Mouse (Mus musculus) yolk sac, embryonic 10.5 days (tissue): Measurements from ENCODE around the gene Tm9sf3.

Experiments used
- DNase-seq: peaks from one replicate; pipeline ENCODE4 v3.0.0-alpha.2; 2017; ENCODE audit warnings: low spot score

Tm9sf3 gene

GRCm38 (mm10) chr19:41262712-41263629, 826 bp downstream of the Tm9sf3 start:
- DNase-seq = peak; percentile 73

DNA sequence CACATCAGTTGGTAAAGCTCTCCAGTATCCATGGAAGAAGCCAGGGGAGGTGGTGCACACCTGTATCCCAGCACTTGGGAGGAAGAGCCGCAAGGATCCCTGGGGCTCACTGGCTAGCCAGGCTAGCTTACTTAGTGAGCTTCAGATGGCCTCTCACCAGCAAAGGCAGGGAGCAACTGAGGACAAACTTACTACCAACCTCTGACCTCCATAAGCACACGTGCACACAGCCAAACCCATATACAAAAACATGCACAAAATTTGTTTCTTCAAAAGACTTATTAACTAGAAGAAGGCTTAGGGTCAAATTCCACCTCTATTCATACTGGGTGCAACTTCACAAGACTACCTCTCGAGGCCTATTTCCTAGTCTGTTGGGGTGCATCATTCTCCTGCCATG, 3.1 kb downstream of the Tm9sf3 start:
- DNase-seq = peak; percentile 21

DNA sequence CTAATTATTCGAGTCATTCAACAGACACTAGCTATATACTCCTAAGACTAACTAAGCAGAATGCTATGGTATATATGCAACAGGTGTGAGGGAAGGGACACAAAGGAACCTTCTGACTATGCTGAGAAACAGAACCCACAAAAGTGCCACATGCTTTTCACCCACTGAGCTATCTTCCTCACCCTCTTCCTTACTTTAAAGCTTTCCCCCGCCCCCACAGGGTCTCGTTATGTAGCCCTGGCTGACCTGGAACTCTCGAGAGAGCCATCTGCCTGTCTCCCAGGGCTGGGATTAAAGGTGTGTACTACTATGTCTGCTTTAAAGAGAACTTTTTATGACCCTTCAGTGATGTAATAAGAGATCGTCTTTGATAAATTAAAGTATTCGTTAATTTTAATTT, 4.5 kb downstream of the Tm9sf3 start:
- DNase-seq = no peak

DNA sequence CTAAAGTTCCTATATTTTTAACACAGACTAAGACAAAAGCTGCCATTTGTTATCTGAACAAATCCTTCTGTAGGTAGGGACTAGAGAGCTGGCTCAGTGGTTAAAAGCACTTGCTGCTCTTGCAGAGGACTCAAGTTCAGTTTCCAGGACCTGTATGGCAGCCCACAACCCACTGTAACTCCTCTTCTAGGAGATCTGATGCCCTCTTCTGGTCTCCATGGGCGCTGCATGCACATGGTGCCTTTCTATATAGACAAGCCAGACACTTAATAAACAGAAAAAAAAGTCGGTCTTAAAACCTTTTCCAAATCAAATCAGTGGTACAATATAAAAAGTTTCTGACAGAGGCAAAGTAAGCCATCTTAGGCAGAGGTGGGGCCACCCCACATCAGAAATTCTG, 5.1 kb downstream of the Tm9sf3 start:
- peak; percentile 25 for DNase-seq

GRCm38 (mm10) chr19:41254584-41254983, 9.2 kb downstream of the Tm9sf3 start:
- DNase-seq = no peak

DNA sequence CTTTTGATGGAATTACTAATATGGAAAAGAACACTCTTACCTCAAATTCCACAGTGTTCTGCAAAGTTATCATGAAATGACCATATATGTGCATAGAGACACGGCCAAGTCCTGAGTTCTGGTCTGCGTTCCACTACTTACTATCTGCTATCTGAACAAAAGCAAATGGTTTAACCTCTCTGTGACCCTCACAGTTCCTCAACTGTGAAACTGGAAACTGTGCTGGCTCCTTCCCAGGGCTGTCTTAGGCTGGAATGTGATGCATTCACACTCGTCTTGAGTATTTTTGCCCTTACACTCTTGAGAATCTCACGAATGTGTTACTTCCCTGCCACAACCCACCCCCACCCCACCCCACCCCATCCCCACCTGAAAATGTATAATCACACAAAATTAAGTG, 14.8 kb downstream of the Tm9sf3 start:
- no peak for DNase-seq

- no peak for DNase-seq
These were observed 15.5 kb downstream of the Tm9sf3 start for GRCm38 (mm10) chr19:41248271-41248670.

GRCm38 (mm10) chr19:41246271-41246670, 17.5 kb downstream of the Tm9sf3 start:
- DNase-seq = no peak

DNA sequence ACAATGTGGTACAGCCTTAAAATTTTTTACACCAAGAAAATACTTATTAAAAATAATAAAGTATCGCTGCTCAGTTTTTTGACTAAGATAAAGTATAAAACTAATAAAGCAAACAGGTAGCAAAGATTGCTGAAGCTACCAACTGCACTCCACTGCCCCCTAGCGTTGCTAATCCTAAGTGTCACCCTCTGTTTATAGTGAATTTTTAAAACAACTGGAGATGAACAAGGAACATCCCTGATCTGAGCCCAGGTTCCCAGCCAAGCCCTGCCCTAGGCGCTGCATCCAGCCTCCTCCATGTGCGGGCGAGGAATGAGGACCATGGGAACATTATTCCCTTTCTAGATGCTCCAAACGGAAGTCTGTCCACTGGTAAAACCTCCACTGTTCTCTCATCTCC, 19.2 kb downstream of the Tm9sf3 start:
- peak; percentile 9 for DNase-seq

GRCm38 (mm10) chr19:41241997-41242396, 21.8 kb downstream of the Tm9sf3 start:
- DNase-seq = no peak

DNA sequence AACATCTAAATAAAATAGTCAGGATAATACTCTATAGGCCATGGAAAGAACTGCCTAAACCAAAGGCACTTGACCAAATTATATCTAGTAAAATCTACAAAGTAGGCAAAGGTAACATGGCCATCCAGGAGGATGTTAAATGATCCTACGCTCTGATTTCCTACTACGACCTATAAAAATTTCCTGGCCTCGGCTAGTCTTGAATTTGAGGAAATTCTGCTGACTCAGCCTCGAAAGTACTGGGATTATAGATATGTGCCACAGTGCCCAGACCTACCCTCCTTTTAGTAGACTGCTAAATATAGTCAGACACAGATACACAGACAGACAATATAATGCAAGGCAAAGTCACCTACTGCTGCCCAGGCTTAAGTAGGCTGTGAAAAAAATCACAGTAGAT, 30.1 kb downstream of the Tm9sf3 start:
- no peak for DNase-seq

GRCm38 (mm10) chr19:41208326-41208725, 55.5 kb downstream of the Tm9sf3 start:
- DNase-seq = no peak

DNA sequence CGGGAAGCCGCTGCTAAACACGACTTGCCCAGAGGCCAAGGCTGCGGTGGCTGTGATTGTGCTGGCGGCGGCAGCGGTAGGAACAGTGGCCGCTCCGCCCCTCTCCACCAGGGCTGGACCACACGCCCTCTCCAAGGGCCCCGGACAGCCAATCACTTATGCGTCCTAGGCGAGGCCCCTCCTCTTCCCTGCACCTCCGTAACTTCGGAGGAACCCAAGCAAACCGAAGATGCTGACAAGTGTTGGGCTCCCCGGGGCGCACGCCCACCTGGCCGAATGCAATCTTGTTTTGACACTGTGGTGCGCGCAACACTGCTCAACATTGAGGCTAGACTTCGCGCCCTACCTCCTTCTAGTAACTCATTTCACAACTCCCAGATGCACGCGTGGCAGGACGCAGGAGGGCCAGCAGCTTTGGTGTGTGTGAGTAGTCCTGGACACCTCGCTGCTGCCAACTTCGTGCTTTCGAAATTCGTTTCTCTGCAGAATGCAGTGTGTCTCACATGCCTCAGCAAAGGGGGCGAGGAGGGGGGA, 56.9 kb downstream of the Tm9sf3 start, which contains the start of gene Tll2:
TSS of gene Tll2 (minus strand) at position 25 of the 534 bp plus-strand sequence.
- peak; percentile 63 for DNase-seq

DNA sequence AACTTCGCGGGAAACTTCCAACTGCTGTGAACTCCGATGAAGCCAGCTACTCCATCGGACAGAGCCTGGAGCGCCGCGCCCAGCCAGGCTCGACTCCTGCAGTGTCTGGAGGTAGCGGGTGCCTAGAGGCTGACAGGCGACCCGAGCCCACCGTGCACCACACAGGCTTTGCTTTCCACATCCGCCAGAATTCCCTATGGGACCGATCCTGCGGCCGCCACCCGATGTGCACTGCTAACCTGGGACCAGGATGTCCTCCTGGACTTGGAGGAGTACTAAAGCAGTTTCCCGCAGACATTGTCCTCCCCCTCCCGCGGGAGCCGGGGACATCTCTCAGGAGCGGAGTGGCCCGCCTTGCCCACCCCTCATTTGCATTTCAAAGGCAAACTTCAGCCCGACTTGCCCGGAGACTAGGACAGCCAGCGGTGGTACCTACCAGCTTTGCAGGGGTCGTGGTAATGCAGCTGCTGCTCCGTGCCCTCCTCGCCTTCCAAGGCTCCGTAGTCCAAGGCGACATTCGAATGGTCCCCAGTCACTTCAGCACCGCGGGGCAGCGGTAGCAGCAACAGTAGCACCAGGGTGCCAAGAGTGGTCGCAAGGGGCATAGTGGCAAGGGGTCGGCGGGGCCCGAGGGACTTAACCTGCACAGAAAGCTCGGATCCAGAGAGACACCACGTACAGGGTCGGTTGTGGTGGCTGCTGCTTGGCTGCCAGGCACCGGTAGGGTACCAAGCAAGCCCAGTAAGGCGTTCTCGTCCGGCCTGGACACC, 57.6 kb downstream of the Tm9sf3 start:
- DNase-seq = no peak

GRCm38 (mm10) chr19:41204159-41205081, 59.4 kb downstream of the Tm9sf3 start:
- no peak for DNase-seq

GRCm38 (mm10) chr19:41197606-41198005, 66.2 kb downstream of the Tm9sf3 start:
- DNase-seq = no peak

DNA sequence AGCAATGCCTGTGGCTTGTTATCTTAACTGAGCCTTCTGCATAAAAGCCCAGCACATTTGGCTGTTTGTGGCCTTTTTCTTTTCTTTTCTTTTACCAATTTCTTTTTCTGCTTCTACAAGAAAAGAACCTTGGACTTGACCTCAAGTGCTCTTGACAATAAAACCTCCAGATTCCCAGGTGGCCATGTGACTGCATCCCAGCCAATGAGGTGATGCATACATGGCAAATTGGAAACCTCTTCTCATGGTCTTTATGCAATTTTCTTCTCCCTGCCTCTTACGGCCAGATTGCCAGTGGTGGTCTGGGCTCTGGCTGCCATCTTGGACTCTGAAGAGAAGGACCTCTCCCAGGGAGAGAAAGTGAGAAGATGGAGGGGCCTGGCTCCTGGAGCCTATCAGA, 70.4 kb downstream of the Tm9sf3 start:
- DNase-seq = no peak

DNA sequence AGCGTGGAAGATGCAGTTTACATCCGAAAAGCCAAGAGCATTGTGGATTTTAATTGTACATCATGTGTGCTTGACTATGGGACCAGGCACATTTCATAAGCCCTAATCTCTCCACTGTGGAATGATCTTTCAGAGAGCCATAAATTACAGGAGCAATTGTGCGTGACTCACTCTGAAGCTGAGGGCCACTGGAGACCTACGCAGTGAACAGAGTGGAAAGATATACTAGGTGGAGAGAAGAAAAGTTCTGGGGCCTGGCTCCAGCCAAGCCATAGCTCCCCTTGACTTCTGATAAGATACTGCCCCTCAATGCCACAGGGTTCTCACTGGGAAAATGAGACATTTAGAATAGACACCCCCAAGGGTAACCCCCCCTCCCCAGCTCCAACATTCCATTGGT, 70.8 kb downstream of the Tm9sf3 start:
- no peak for DNase-seq

- DNase-seq = no peak
These were observed 72.1 kb downstream of the Tm9sf3 start for GRCm38 (mm10) chr19:41191724-41192123.

DNA sequence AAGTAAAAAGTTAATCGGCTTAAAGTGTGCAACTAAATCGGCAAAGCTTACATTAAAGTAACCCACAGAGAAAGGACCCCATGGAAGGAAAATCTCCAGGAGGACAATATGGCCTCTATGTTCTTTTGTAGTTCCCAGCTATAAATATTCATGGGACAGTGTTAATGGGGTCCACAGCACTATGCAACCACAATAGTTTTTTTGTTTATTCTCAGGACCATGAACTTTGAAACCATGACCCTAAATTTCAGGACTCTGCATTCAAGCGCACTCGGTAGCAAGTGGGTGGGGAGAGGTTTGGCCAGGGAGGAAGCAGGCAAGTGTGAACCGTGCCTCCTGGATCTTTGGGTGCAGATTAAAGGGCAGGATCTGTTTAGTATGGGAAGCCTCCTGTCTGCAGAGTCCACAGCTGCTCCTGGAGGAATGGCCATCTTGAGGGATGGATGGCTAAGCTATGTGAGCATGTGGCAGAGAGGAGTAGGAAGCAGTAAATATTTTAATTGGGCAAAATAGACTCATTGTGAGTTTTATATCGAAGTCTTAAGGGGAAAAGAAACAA, 72.8 kb downstream of the Tm9sf3 start:
- DNase-seq = no peak

- no peak for DNase-seq
These were observed 86.5 kb downstream of the Tm9sf3 start for GRCm38 (mm10) chr19:41177331-41177730.
